Mouse (Mus musculus) brain, embryonic 14.5 days (tissue): Measurements from ENCODE around the gene Dnajb5.

ENCODE experiments used
- CTCF ChIP-seq: fragments of 200-500 bp; IDR thresholded peaks from 2 replicates; pipeline ENCODE4 v1.5.1; 2012; ENCODE audit warnings: inconsistent platforms, mild to moderate bottlenecking, moderate library complexity, borderline replicate concordance; ENCODE audit not compliant: insufficient read depth, insufficient read length; ENCODE audit errors: extremely low read depth
- POLR2A ChIP-seq: fragments of 200-500 bp; IDR thresholded peaks from 2 replicates; pipeline ENCODE4 v1.6.1; 2012; ENCODE audit warnings: mild to moderate bottlenecking, inconsistent platforms, borderline replicate concordance; ENCODE audit not compliant: poor library complexity, insufficient read depth, insufficient read length, severe bottlenecking; ENCODE audit errors: extremely low read depth

GRCm38 (mm10) chr4:42915311-42915710 lies 34.3 kb upstream of the Dnajb5 start:
- TF ChIP-seq CTCF (no peak), POLR2A (no peak)
